Mouse (Mus musculus): ENCODE data around the gene Lrig2.

- no peak for TF ChIP-seq EP300 (IDR thresholded peaks at IDR 0.05; ENCODE audit: low read depth)
- TF ChIP-seq CTCF (IDR thresholded peaks at IDR 0.05; ENCODE audit: low read depth), result no peak
These were observed 161.9 kb downstream of the Lrig2 start for GRCm38 (mm10) chr3:104349847-104350228.

Data from liver, postnatal 0 days (tissue).